Mouse (Mus musculus) lung, postnatal 4 days (tissue): Measurements from ENCODE around the gene Tnfrsf13c.

Experiments
- DNase-seq, 2 experiments: peaks; one replicate each; pipeline ENCODE4 v3.0.0; 2021

Tnfrsf13c gene

GRCm38 (mm10) chr15:82181131-82181530 is 43.0 kb downstream of the Tnfrsf13c start:
- DNase-seq: no peak

DNA sequence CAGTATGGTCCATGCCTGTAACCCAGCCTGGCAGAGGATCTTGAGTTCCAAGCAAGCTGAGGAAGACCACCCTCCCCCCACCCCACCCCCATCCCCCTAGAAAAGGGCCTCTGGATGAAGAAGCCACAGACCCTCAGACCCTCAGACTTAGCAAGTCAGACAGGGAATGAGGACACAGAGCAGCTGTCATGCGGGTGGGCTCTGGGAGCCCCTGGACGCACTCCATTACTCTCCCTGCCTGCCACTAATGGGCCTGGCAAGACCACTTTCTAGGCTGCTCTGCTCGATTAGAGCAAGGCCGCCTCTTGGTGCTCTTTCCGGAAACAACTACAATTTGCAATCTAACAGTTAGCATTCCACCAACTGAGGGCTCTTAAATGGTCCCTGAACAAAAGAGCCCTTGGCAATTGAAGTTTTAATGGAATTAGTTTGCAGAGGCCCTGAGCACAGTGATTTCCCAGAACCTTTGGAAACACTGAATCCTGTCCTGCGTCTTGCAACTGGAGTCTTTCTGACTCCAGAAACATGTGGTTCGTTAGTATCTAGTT is 46.4 kb downstream of the Tnfrsf13c start:
- DNase-seq: no peak

- no peak for DNase-seq
These were observed 49.1 kb downstream of the Tnfrsf13c start for GRCm38 (mm10) chr15:82175091-82175490.

- DNase-seq: no peak
These were observed 51.5 kb downstream of the Tnfrsf13c start for GRCm38 (mm10) chr15:82172648-82173047.
